Mouse (Mus musculus) liver, embryonic 16.5 days (tissue): ENCODE data around the gene Myh3. TPM values are rescaled to one million over a fixed set of nuclear protein-coding genes. Genes with fewer than 3 reads are reported as not detected.

Experiments
- ATAC-seq: fragments of 200-750 bp; cut with Nextera tagmentation; 2 replicates; pipeline ENCODE4 v1.8.0; 2017; ENCODE audit warnings: low read depth, mild to moderate bottlenecking, moderate number of reproducible peaks, moderate library complexity
- H3K27ac ChIP-seq: fragments of 300-500 bp; sonication (generic); 2 replicates; pipeline ENCODE4 v1.5.1; 2014; ENCODE audit warnings: mild to moderate bottlenecking, low read length
- H3K27me3 ChIP-seq: fragments of 300-500 bp; sonication (generic); 2 replicates; pipeline ENCODE4 v1.6.1; 2014; ENCODE audit warnings: low read depth, low read length, mixed read lengths; ENCODE audit not compliant: control insufficient read depth, insufficient read depth
- H3K36me3 ChIP-seq: fragments of 300-500 bp; sonication (generic); 2 replicates; pipeline ENCODE4 v1.6.1; 2014; ENCODE audit warnings: mild to moderate bottlenecking; ENCODE audit not compliant: control insufficient read depth, insufficient read depth
- H3K4me1 ChIP-seq: fragments of 300-500 bp; sonication (generic); 2 replicates; pipeline ENCODE4 v1.6.1; 2014; ENCODE audit warnings: low read depth, low read length, mixed read lengths; ENCODE audit not compliant: control insufficient read depth
- H3K4me2 ChIP-seq: fragments of 300-500 bp; sonication (generic); 2 replicates; pipeline ENCODE4 v1.6.1; 2014; ENCODE audit warnings: low read depth, low read length, mixed read lengths
- H3K4me3 ChIP-seq: fragments of 300-500 bp; sonication (generic); 2 replicates; pipeline ENCODE4 v1.5.1; 2014; ENCODE audit warnings: low read depth, mild to moderate bottlenecking, low read length
- H3K9ac ChIP-seq: fragments of 300-500 bp; sonication (generic); 2 replicates; pipeline ENCODE4 v1.6.1; 2014; ENCODE audit warnings: low read depth, low read length
- H3K9me3 ChIP-seq: fragments of 300-500 bp; sonication (generic); replicated peaks from 2 replicates; pipeline ENCODE4 v1.6.1; 2016; ENCODE audit warnings: low read length; ENCODE audit not compliant: control insufficient read depth
- WGBS: fragments of 180-500 bp; shearing (Covaris S2); extraction: QIAGEN DNeasy Blood & Tissue Kit; methylation state at CpG from one replicate; pipeline ENCODE4 v1.1.7; 2014; ENCODE audit not compliant: insufficient replicate concordance; 5-methylcytosine and 5-hydroxymethylcytosine counted together
- polyA plus RNA-seq: library from polyadenylated mRNA; unstranded; fragments of >200 nt; fragmentation: Nextera tagmentation; extraction: Ambion mirVana; gene quantifications from 2 replicates; pipeline ENCODE4 v1.2.1, GENCODE M21; 2015

Myh3 gene
- 3.6 and 7.0 TPM in 2 replicates for polyA plus RNA-seq

DNA sequence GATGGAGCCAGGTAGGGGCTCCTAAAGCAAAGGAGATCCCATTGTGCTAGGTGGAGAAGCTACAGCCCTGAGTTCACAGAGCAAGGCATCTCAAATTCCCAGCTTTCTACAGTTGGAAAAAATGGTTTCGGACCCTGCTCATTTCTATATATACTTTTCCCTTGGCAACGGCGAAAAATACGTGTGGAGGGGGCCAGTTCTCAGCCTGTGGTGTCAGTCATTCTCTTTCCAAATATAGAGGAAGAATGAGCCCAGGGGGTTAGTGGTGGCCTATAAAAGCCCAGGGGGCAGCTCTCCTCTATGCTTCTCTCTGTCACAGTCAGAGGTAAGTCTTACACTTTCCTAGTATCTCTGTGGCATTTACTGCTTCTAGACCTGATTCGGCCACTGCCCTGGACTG, at the start of gene Myh3:
TSS of gene Myh3 (plus strand) at position 301 of the 400 bp plus-strand sequence.
- no peaks in the 10 kb centered on the region; the same call in 1 of the 2 replicates for H3K27me3 ChIP-seq
- H3K27ac ChIP-seq: no peak within 1 kb of the TSS
- H3K9me3 ChIP-seq: no peaks in the 10 kb centered on the region
- no peak within 1 kb of the TSS for H3K4me3 ChIP-seq
- H3K4me2 ChIP-seq: no peak within 1 kb of the TSS
- ATAC-seq: no peak
- 62% methylated on average over 5 of the region's 5 CpGs for WGBS
- H3K4me1 ChIP-seq: no peaks in the 10 kb centered on the region
- no peaks in the 10 kb centered on the region for H3K36me3 ChIP-seq
- H3K9ac ChIP-seq: no peak within 1 kb of the TSS

GRCm38 (mm10) chr11:67030904-67031602, 47.0 kb upstream of the Myh3 start:
- no peak overlapping the region for H3K27ac ChIP-seq
- 42% methylated on average over 16 of the region's 16 CpGs for WGBS
- no peaks in the 10 kb centered on the region for H3K27me3 ChIP-seq
- no peaks in the 10 kb centered on the region; the same call in 1 of the 2 replicates for H3K4me1 ChIP-seq
- H3K9ac ChIP-seq: no peak overlapping the region
- H3K4me3 ChIP-seq: no peak overlapping the region
- ATAC-seq: no peak; the same call in 1 of the 2 replicates
- no peaks in the 10 kb centered on the region for H3K36me3 ChIP-seq
- H3K9me3 ChIP-seq: no peaks in the 10 kb centered on the region
- H3K4me2 ChIP-seq: no peak overlapping the region

DNA sequence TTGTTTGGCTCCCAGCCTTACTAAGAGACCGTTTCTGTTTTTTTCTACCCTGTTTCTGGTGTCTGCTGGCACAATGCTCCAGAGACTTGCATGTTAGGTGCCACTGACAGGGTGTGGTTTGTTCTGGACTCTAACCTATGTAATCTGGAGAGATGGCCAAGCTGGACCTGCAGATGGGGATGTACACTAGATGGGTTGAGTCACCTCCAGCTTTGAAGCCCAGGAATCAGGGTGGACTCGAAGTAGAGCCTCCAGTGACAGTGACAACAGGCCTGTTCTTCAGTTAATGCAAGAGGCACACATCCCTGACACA, 46.5 kb upstream of the Myh3 start:
- no peak overlapping the region for H3K4me3 ChIP-seq
- H3K27me3 ChIP-seq: no peaks in the 10 kb centered on the region
- H3K4me1 ChIP-seq: no peaks in the 10 kb centered on the region; the same call in 1 of the 2 replicates
- no peaks in the 10 kb centered on the region for H3K9me3 ChIP-seq
- no peak overlapping the region for H3K4me2 ChIP-seq
- no peak for ATAC-seq
- no peak overlapping the region for H3K27ac ChIP-seq
- H3K36me3 ChIP-seq: no peaks in the 10 kb centered on the region
- no peak overlapping the region for H3K9ac ChIP-seq
- WGBS: 46% methylated on average over 2 of the region's 2 CpGs

DNA sequence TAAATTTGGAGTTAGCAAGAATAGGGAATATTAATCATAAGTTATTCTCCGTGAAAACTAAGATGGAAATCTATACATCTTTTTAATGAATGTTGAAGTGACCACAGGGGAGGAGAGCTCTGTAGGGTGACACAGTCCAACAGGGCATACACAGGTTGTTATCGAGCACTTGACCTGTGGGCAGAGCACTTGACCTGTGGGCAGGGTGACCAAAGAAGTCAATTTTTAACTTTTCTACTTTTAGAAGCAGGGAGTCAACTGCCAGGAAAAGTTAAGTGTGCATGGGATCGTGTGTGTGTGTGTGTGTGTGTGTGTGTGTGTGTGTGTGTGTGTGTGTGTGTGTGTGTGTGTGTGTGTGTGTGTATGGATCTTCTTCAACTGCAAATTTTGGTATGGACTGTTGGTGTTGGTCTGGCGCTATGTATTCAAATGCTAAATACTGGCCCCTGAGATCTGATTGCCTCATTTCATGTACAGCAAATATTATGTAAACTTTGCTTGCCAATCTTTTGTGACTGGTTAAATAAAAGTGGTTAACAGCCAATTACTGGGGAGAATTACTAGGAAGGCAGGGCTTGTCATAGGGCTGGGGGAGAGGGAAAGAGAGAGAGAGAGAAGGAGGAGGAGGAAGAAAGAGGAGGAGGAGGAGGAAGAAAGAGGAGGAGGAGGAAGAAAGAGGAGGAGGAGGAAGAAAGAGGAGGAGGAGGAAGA, 43.2 kb upstream of the Myh3 start:
- Histone ChIP-seq H3K4me3 (no peak overlapping the region), H3K4me2 (no peak overlapping the region), H3K9ac (no peak overlapping the region), H3K36me3 (peaks cover 2% of the 10 kb centered on the region), H3K9me3 (no peaks in the 10 kb centered on the region), H3K27ac (no peak overlapping the region), H3K4me1 (no peaks in the 10 kb centered on the region; the same call in 1 of the 2 replicates), H3K27me3 (no peaks in the 10 kb centered on the region)
- peak; percentile 84 for ATAC-seq
- WGBS: 51% methylated on average over 4 of the region's 4 CpGs

GRCm38 (mm10) chr11:67036229-67036628, 41.9 kb upstream of the Myh3 start:
- Histone ChIP-seq H3K9me3 (no peaks in the 10 kb centered on the region), H3K4me2 (no peak overlapping the region), H3K9ac (no peak overlapping the region), H3K27ac (no peak overlapping the region; the same call in 1 of the 2 replicates), H3K27me3 (no peaks in the 10 kb centered on the region), H3K4me1 (no peaks in the 10 kb centered on the region; the same call in 1 of the 2 replicates), H3K36me3 (peaks cover 7% of the 10 kb centered on the region), H3K4me3 (no peak overlapping the region)
- ATAC-seq: 0 out of 2 replicates have a peak, but pooled peaks have one; percentile 33
- 71% methylated on average over 6 of the region's 6 CpGs for WGBS

GRCm38 (mm10) chr11:67036892-67037291, 41.2 kb upstream of the Myh3 start:
- Histone ChIP-seq H3K27ac (no peak overlapping the region), H3K27me3 (no peaks in the 10 kb centered on the region), H3K4me1 (no peaks in the 10 kb centered on the region), H3K4me3 (no peak overlapping the region), H3K4me2 (no peak overlapping the region), H3K9me3 (no peaks in the 10 kb centered on the region), H3K9ac (no peak overlapping the region), H3K36me3 (peaks cover 7% of the 10 kb centered on the region)
- no peak for ATAC-seq
- 77% methylated on average over 9 of the region's 9 CpGs for WGBS

- peaks cover 7% of the 10 kb centered on the region for H3K36me3 ChIP-seq
- no peak overlapping the region for H3K9ac ChIP-seq
- H3K4me3 ChIP-seq: no peak overlapping the region
- WGBS: 82% methylated on average over 3 of the region's 3 CpGs
- no peaks in the 10 kb centered on the region for H3K9me3 ChIP-seq
- no peak overlapping the region for H3K27ac ChIP-seq
- H3K4me1 ChIP-seq: peaks cover 3% of the 10 kb centered on the region; the same call in 1 of the 2 replicates
- H3K4me2 ChIP-seq: no peak overlapping the region
- ATAC-seq: no peak
- no peaks in the 10 kb centered on the region for H3K27me3 ChIP-seq
Observed at GRCm38 (mm10) chr11:67039799-67040198, 38.3 kb upstream of the Myh3 start.

DNA sequence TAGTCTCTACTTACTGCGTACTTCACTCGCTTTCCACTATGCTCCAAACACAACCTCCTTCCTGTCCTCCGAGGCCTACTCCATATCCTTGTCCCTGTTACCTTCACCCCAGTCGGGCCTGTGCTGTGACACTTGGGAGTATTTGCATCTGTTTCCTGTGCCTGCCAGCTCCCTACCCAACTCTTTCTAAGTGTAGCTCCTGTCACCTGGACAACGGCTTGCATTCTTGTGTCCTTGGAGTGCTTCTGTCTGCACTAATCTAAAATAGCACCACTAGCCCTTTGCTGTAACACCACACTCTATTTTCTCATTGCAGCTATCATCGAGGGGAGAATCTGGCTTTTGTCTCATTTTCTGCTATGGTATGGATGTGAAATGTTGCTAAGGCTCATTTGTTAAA, 37.6 kb upstream of the Myh3 start:
- Histone ChIP-seq H3K9ac (no peak overlapping the region), H3K4me3 (no peak overlapping the region), H3K4me1 (peaks cover 3% of the 10 kb centered on the region; the same call in 1 of the 2 replicates), H3K27ac (no peak overlapping the region), H3K27me3 (no peaks in the 10 kb centered on the region), H3K4me2 (no peak overlapping the region), H3K36me3 (peaks cover 7% of the 10 kb centered on the region), H3K9me3 (no peaks in the 10 kb centered on the region)
- 76% methylated on average over 6 of the region's 6 CpGs for WGBS
- no peak for ATAC-seq

- ATAC-seq: no peak
- no peak overlapping the region for H3K27ac ChIP-seq
- H3K9me3 ChIP-seq: no peaks in the 10 kb centered on the region
- no peak overlapping the region for H3K9ac ChIP-seq
- no peaks in the 10 kb centered on the region for H3K27me3 ChIP-seq
- H3K4me3 ChIP-seq: no peak overlapping the region
- H3K4me1 ChIP-seq: peaks cover 3% of the 10 kb centered on the region; the same call in 1 of the 2 replicates
- no peak overlapping the region for H3K4me2 ChIP-seq
- H3K36me3 ChIP-seq: peaks cover 7% of the 10 kb centered on the region
- WGBS: 44% methylated on average over 8 of the region's 8 CpGs
Observed at GRCm38 (mm10) chr11:67043007-67043406, 35.1 kb upstream of the Myh3 start.
